Mouse (Mus musculus): Measurements from ENCODE around the gene Ccdc174. TPM values are rescaled to one million over a fixed set of nuclear protein-coding genes. Genes with fewer than 3 reads are reported as not detected.

Gene Ccdc174
- 20.3 and 20.9 TPM in 2 replicates for polyA plus RNA-seq (2012; rRNA removed)

GRCm38 (mm10) chr6:91877885-91878651 lies at the start of gene Ccdc174:
TSS of gene Ccdc174 (plus strand) at chr6:91878053.

GRCm38 (mm10) chr6:91902509-91902908 lies 24.7 kb downstream of the Ccdc174 start, which contains the start of gene 4930590J08Rik:
TSS of gene 4930590J08Rik (plus strand) at chr6:91902809.

Other genes with a start within 250 kb of the Ccdc174 start
- gene Slc6a6, start 194.0 kb upstream of the Ccdc174 start, polyA plus RNA-seq (2012; rRNA removed), result 77.5 and 102 TPM in 2 replicates
- gene Grip2, start 50.8 kb upstream of the Ccdc174 start, polyA plus RNA-seq (2012; rRNA removed), result 36.7 and 46.6 TPM in 2 replicates
- 2.4 and 2.5 TPM in 2 replicates for gene 4930590J08Rik, start 24.8 kb downstream of the Ccdc174 start, polyA plus RNA-seq (2012; rRNA removed)
- 8.0 and 8.9 TPM in 2 replicates for gene Fgd5, start 100.8 kb downstream of the Ccdc174 start, polyA plus RNA-seq (2012; rRNA removed)
- 38.6 and 40.0 TPM in 2 replicates for gene Nr2c2, start 213.3 kb downstream of the Ccdc174 start, polyA plus RNA-seq (2012; rRNA removed)

Measured in central nervous system, embryonic 18 days (tissue).